Mouse (Mus musculus): ENCODE measurements around the gene Eif5.
"Not testable (repeated sequence)": the region's sequence is repeated elsewhere in the genome, so short reads cannot be mapped to it uniquely, and the experiment has no call there.

Eif5 gene

GRCm38 (mm10) chr12:111537796-111538291 is at the start of gene Eif5:
TSS of gene Eif5 (plus strand) at chr12:111538016.
- peak; percentile 100 for DNase-seq (ENCODE audit: inconsistent ontology term)

GRCm38 (mm10) chr12:111489261-111489865 is 48.5 kb upstream of the Eif5 start:
- DNase-seq (ENCODE audit: inconsistent ontology term) = no peak

DNA sequence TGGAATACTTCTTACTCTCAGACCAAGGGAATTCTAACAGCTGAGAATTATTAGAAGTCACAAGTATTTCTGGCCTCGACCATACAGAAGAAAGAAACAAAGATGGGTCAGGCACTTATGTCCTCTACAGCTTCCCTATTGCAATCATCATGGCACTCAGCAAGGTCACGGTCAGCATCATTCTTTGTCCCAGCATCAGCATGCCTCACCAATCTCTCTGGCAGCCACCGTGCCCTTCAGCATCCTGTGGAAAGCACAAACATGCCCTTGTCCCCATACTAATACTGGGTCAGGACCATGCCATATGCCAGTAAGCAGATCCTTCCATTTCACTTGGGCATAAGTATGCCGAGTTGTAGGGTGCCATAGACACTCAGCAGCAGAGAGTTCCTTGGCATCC is 42.9 kb upstream of the Eif5 start:
- no peak for DNase-seq (ENCODE audit: inconsistent ontology term)

DNA sequence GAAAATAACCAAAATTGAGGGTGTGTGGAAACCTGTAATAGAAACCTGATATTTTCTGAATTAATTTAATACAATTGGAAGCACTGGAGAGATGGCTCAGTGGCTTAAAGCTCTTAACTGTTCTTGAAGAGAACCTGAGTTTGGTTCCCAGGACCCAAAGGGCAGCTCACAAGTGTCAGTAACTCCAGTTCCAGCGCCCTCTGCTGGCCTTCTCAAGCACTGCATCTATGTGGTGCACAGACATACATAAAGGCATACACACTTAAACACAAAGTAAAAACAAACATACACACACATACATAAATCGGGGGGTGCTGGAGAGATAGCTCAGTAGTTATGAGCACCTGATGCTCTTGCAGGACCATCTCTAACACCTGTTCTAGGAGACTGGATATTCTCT is 40.7 kb upstream of the Eif5 start:
- no peak for DNase-seq (ENCODE audit: inconsistent ontology term)

GRCm38 (mm10) chr12:111499617-111500016 is 38.2 kb upstream of the Eif5 start:
- no peak for DNase-seq (ENCODE audit: inconsistent ontology term)

DNA sequence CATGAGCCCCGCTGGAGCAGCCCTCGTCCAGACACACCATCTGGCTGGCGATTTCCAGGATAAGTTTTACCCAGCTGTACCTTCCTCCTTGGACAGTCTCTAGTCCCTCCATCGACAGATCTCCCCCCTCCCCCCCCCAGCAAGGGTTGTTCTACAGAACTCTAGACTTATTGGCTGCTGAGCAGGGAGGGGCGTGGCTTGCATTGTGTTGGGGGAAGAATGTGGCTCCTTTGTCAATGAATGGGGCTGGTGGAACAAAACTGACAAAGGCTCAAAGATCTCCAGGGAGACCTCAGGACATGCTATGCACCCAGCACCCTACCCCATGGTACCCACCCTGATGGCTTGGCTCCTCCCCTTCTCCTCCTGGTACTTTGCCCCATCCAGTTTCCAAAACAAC is 37.1 kb upstream of the Eif5 start:
- DNase-seq (ENCODE audit: inconsistent ontology term) = peak; percentile 47

DNA sequence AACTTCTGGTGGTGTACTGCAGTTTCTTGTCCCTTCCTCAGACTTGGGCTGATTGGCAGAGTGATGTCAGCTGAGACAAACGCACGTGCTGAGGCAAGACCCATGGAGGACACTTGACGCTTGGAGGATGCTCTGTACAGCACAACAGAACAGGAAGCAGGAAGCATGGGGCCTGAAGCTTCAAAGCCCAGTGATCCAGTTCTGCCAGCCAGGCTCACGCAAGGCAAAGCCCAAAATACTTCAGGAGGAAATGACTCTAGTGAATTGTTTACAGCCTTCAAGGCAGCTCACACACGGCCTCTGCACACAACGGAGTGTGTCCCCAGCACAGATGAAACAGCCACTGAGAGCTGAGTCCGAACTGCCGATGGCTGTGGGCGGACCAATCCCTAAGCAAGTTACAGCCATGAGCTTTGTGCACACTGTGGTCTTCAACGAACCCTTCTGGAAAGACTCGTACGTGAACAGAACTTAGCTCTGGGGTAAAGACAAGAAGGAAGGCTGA is 34.7 kb upstream of the Eif5 start:
- DNase-seq (ENCODE audit: inconsistent ontology term) = no peak

- DNase-seq (ENCODE audit: inconsistent ontology term) = no peak
Measured at GRCm38 (mm10) chr12:111503571-111503970, 34.2 kb upstream of the Eif5 start.

DNA sequence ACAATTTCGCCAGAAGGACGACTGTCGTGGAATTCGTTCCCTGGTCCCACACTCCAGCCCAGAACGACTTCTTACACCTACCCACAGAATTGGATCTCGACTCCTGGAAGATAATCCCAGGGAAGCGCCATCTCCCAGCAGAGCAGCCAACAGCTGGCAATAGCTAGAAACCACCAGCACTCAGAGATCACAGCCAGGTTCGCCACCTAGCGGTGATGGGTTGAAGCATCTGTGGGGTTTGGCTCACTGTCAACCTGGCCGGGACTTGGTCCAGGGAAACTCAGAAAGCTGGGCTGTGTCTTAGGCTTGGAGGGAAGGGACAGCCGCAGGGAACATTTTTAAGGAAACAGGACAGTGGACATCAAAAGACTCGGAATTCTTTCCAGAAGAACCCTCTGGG is 32.9 kb upstream of the Eif5 start:
- peak; percentile 90 for DNase-seq (ENCODE audit: inconsistent ontology term)

DNA sequence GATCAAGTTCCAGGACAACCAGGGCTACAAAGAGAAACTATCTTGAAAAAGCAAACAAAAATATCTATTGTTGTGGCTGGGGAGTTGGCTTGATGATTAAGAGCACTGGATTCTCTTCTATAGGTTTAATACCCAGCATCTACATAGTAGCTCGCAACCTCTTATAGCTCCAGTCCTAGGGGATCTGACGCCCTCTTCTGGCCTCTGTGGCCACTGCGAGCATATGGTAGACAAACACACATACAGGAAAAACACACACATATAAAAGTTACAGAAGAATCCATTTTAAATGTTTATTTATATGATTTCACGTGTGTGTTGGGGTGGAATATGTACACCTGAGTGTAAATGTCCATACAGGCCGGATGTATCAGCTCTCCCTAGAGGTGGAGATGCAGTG is 30.8 kb upstream of the Eif5 start:
- DNase-seq (ENCODE audit: inconsistent ontology term) = no peak

GRCm38 (mm10) chr12:111507962-111508361 is 29.9 kb upstream of the Eif5 start:
- no peak for DNase-seq (ENCODE audit: inconsistent ontology term)

GRCm38 (mm10) chr12:111508438-111508837 is 29.4 kb upstream of the Eif5 start:
- DNase-seq (ENCODE audit: inconsistent ontology term) = not testable (repeated sequence)

- no peak for DNase-seq (ENCODE audit: inconsistent ontology term)
Measured at GRCm38 (mm10) chr12:111512572-111513063, 25.2 kb upstream of the Eif5 start.

DNA sequence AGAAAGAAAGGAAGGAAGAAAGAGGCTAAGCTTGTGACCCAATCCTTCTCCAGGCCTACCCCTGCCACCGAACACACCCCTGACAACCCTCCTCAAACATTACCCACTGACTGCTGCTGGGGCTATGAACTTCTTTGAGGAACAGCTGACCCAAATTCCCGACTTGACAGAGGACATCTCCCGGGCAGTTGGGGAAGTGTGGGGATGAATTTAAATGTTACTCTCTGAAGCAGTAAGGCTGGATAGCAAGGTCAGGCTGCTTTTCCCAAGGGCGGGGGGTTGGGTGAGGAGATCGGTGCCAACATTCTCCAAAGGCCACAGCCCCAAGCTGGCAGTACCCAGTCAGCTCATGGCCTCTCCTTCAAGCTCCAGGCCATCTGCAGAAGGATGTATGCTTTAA is 24.1 kb upstream of the Eif5 start:
- DNase-seq (ENCODE audit: inconsistent ontology term) = peak; percentile 74

DNA sequence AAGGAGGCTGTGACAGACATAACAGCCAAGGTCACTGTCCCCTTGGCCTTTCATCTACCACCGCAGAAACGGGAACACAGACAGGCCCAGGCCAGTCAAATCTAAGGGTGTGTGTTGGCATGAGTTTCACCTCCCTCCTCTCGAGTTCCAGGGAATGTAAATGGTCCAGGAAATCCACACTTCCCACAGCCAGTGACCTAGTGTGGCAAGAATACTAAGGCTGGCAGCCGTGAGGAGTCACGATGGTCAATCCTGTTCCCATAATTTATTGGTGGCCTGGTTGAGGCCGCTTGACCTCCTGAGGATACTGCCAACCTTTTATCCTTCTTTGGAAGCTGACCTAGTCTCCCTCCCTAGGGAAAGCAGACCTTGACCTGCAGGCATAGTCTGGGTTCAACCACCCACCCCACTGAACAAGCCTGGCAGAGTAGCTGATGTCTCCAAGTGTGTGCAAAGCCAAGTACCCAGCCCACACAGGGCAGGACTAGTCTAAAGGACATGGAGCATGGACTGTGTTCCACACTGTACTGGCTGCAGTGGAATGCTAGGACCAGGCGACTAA is 23.5 kb upstream of the Eif5 start:
- peak; percentile 19 for DNase-seq (ENCODE audit: inconsistent ontology term)

- no peak for DNase-seq (ENCODE audit: inconsistent ontology term)
Measured at GRCm38 (mm10) chr12:111514874-111515649, 22.8 kb upstream of the Eif5 start.

- no peak for DNase-seq (ENCODE audit: inconsistent ontology term)
Measured at GRCm38 (mm10) chr12:111515920-111516319, 21.9 kb upstream of the Eif5 start.

GRCm38 (mm10) chr12:111516826-111517225 is 21.0 kb upstream of the Eif5 start:
- DNase-seq (ENCODE audit: inconsistent ontology term) = no peak

DNA sequence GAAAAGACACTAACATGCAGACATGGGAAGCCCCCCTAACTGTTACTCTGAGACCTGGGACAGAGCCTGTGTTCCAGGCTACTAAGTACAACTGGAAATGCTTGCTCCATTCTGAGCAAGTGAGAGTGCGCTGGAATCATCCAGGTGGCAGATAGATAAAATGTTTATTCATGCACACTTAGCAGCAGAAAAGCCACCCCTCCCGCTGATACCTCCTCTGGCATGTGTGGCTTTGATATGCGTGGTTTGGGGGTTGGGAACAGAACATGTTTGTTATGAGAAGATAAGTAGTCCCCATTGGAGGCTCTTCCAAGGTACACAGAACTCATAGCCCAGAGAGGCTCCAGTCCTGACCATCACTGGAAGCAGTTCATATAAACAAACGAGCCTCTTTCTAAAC is 19.9 kb upstream of the Eif5 start:
- no peak for DNase-seq (ENCODE audit: inconsistent ontology term)

- no peak for DNase-seq (ENCODE audit: inconsistent ontology term)
Measured at GRCm38 (mm10) chr12:111518391-111518790, 19.4 kb upstream of the Eif5 start.

GRCm38 (mm10) chr12:111519821-111520220 is 18.0 kb upstream of the Eif5 start:
- DNase-seq (ENCODE audit: inconsistent ontology term) = no peak

- DNase-seq (ENCODE audit: inconsistent ontology term) = no peak
Measured at GRCm38 (mm10) chr12:111520994-111521393, 16.8 kb upstream of the Eif5 start.

DNA sequence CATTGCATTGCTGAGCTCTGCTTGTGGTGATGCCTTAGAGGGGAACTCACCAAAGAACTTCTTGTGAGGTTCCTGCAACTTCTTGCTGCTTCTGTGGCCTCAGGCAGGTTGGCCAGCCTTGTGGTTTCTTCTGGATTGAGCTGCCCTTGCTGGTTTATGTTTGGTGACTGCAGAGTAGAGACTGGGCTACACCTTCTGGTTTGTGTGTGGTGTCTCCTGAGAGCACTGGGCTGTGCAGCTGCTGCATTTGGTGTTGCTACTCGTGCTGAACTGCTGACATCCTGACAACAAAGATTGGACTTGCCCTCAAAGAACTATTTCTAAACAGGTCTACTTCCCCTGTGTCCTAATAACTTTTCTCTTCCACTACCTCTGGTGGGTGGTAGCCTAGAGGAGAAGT is 13.3 kb upstream of the Eif5 start:
- no peak for DNase-seq (ENCODE audit: inconsistent ontology term)

All from Muller cell, postnatal 12 days (primary cell).